Mouse (Mus musculus): Measurements from ENCODE around the gene Kbtbd3.

The Kbtbd3 gene

GRCm38 (mm10) chr9:4309351-4310085 is at the start of gene Kbtbd3, which contains the start of gene Aasdhppt:
Gene Kbtbd3 (plus strand): TSS chr9:4309833.
Gene Aasdhppt (minus strand): TSS chr9:4309471.
- peak; percentile 100 for DNase-seq (ENCODE audit: low read depth, low spot score)

GRCm38 (mm10) chr9:4259841-4260745 is 49.5 kb upstream of the Kbtbd3 start:
- DNase-seq (ENCODE audit: low read depth, low spot score): no peak

- no peak for DNase-seq (ENCODE audit: low read depth, low spot score)
These were observed 48.9 kb upstream of the Kbtbd3 start for GRCm38 (mm10) chr9:4260746-4261090.

GRCm38 (mm10) chr9:4266881-4267280 is 42.8 kb upstream of the Kbtbd3 start:
- no peak for DNase-seq (ENCODE audit: low read depth, low spot score)

- no peak for DNase-seq (ENCODE audit: low read depth, low spot score)
These were observed 25.8 kb upstream of the Kbtbd3 start for GRCm38 (mm10) chr9:4283850-4284249.

- DNase-seq (ENCODE audit: low read depth, low spot score): no peak
These were observed 9.2 kb upstream of the Kbtbd3 start for GRCm38 (mm10) chr9:4300466-4300865.

- no peak for DNase-seq (ENCODE audit: low read depth, low spot score)
These were observed 4.8 kb upstream of the Kbtbd3 start for GRCm38 (mm10) chr9:4304867-4305266.

GRCm38 (mm10) chr9:4308628-4309350 is 844 bp upstream of the Kbtbd3 start:
- no peak for DNase-seq (ENCODE audit: low read depth, low spot score)

- DNase-seq (ENCODE audit: low read depth, low spot score): no peak
These were observed 1.1 kb downstream of the Kbtbd3 start for GRCm38 (mm10) chr9:4310706-4311105.

GRCm38 (mm10) chr9:4311162-4311561 is 1.5 kb downstream of the Kbtbd3 start:
- DNase-seq (ENCODE audit: low read depth, low spot score): no peak

GRCm38 (mm10) chr9:4313946-4314345 is 4.3 kb downstream of the Kbtbd3 start:
- DNase-seq (ENCODE audit: low read depth, low spot score): no peak

- no peak for DNase-seq (ENCODE audit: low read depth, low spot score)
These were observed 6.1 kb downstream of the Kbtbd3 start for GRCm38 (mm10) chr9:4315746-4316145.

GRCm38 (mm10) chr9:4318939-4319721 is 9.5 kb downstream of the Kbtbd3 start:
- no peak for DNase-seq (ENCODE audit: low read depth, low spot score)

- no peak for DNase-seq (ENCODE audit: low read depth, low spot score)
These were observed 43.5 kb downstream of the Kbtbd3 start for GRCm38 (mm10) chr9:4353163-4353562.

- peak; percentile 99 for DNase-seq (ENCODE audit: low read depth, low spot score)
These were observed 66.4 kb downstream of the Kbtbd3 start, which contains the start of gene Msantd4 for GRCm38 (mm10) chr9:4375828-4376639. Gene Msantd4 (plus strand): TSS chr9:4376562.

GRCm38 (mm10) chr9:4376640-4377120 is 67.0 kb downstream of the Kbtbd3 start:
- DNase-seq (ENCODE audit: low read depth, low spot score): no peak
